Mouse (Mus musculus): Measurements from ENCODE around the gene Iqck. TPM values are rescaled to one million over a fixed set of nuclear protein-coding genes. Genes with fewer than 3 reads are reported as not detected.

The Iqck gene
- polyA plus RNA-seq, 1 experiment, result 1.1 TPM

GRCm38 (mm10) chr7:118889046-118889680 is 33.6 kb downstream of the Iqck start:
- Histone ChIP-seq H3K27me3 (ENCODE audit: control insufficient read depth, insufficient read depth, low read length) (no peaks in the 10 kb centered on the region), H3K27ac (ENCODE audit: control insufficient read depth, insufficient read depth, low read length) (no peak overlapping the region), H3K4me1 (replicated peaks; ENCODE audit: control insufficient read depth, insufficient read depth, low read length) (no peaks in the 10 kb centered on the region), H3K36me3 (ENCODE audit: control insufficient read depth, insufficient read depth, low read length) (no peaks in the 10 kb centered on the region), H3K4me3 (ENCODE audit: control insufficient read depth, insufficient read depth, low read length) (no peak overlapping the region)
- TF ChIP-seq POLR2A (IDR thresholded peaks at IDR 0.05; ENCODE audit: control insufficient read depth, extremely low read depth, insufficient read depth, low read length, poor library complexity) (no peak), CTCF (IDR thresholded peaks at IDR 0.05; ENCODE audit: borderline replicate concordance, control insufficient read depth, extremely low read depth, insufficient read depth, low read length, poor library complexity) (no peak)
- no peak for DNase-seq
- 70% methylated on average over 3 of the region's 3 CpGs for WGBS

GRCm38 (mm10) chr7:118895469-118896450 is 40.2 kb downstream of the Iqck start:
- no peaks in the 10 kb centered on the region for H3K36me3 ChIP-seq (ENCODE audit: control insufficient read depth, insufficient read depth, low read length)
- TF ChIP-seq POLR2A (IDR thresholded peaks at IDR 0.05; ENCODE audit: control insufficient read depth, extremely low read depth, insufficient read depth, low read length, poor library complexity) (no peak), CTCF (IDR thresholded peaks at IDR 0.05; ENCODE audit: borderline replicate concordance, control insufficient read depth, extremely low read depth, insufficient read depth, low read length, poor library complexity) (no peak)
- H3K4me1 ChIP-seq (replicated peaks; ENCODE audit: control insufficient read depth, insufficient read depth, low read length), result peaks cover 3% of the 10 kb centered on the region; the same call in 1 of the 2 replicates
- H3K27ac ChIP-seq (ENCODE audit: control insufficient read depth, insufficient read depth, low read length), result peak overlapping the region; percentile 66; the same call in 1 of the 2 replicates
- H3K4me3 ChIP-seq (ENCODE audit: control insufficient read depth, insufficient read depth, low read length), result no peak overlapping the region
- no peaks in the 10 kb centered on the region for H3K27me3 ChIP-seq (ENCODE audit: control insufficient read depth, insufficient read depth, low read length)
- DNase-seq, result peak; percentile 20
- WGBS, result 46% methylated on average over 10 of the region's 10 CpGs

GRCm38 (mm10) chr7:118898063-118898462 is 42.5 kb downstream of the Iqck start:
- no peak overlapping the region for H3K27ac ChIP-seq (ENCODE audit: control insufficient read depth, insufficient read depth, low read length)
- no peaks in the 10 kb centered on the region for H3K36me3 ChIP-seq (ENCODE audit: control insufficient read depth, insufficient read depth, low read length)
- no peak for DNase-seq
- TF ChIP-seq POLR2A (IDR thresholded peaks at IDR 0.05; ENCODE audit: control insufficient read depth, extremely low read depth, insufficient read depth, low read length, poor library complexity), result no peak
- TF ChIP-seq CTCF (IDR thresholded peaks at IDR 0.05; ENCODE audit: borderline replicate concordance, control insufficient read depth, extremely low read depth, insufficient read depth, low read length, poor library complexity), result no peak
- peaks cover 5% of the 10 kb centered on the region; the same call in 1 of the 2 replicates for H3K4me1 ChIP-seq (replicated peaks; ENCODE audit: control insufficient read depth, insufficient read depth, low read length)
- H3K27me3 ChIP-seq (ENCODE audit: control insufficient read depth, insufficient read depth, low read length), result no peaks in the 10 kb centered on the region
- H3K4me3 ChIP-seq (ENCODE audit: control insufficient read depth, insufficient read depth, low read length), result no peak overlapping the region

GRCm38 (mm10) chr7:118900090-118900489 is 44.5 kb downstream of the Iqck start:
- 88% methylated on average over 2 of the region's 2 CpGs for WGBS
- 0 out of 2 replicates have a peak, but pooled peaks cover 2% of the 10 kb centered on the region for H3K4me1 ChIP-seq (replicated peaks; ENCODE audit: control insufficient read depth, insufficient read depth, low read length)
- no peak for DNase-seq
- H3K4me3 ChIP-seq (ENCODE audit: control insufficient read depth, insufficient read depth, low read length), result no peak overlapping the region
- TF ChIP-seq POLR2A (IDR thresholded peaks at IDR 0.05; ENCODE audit: control insufficient read depth, extremely low read depth, insufficient read depth, low read length, poor library complexity), result no peak
- no peaks in the 10 kb centered on the region for H3K27me3 ChIP-seq (ENCODE audit: control insufficient read depth, insufficient read depth, low read length)
- no peak overlapping the region for H3K27ac ChIP-seq (ENCODE audit: control insufficient read depth, insufficient read depth, low read length)
- H3K36me3 ChIP-seq (ENCODE audit: control insufficient read depth, insufficient read depth, low read length), result no peaks in the 10 kb centered on the region

DNA sequence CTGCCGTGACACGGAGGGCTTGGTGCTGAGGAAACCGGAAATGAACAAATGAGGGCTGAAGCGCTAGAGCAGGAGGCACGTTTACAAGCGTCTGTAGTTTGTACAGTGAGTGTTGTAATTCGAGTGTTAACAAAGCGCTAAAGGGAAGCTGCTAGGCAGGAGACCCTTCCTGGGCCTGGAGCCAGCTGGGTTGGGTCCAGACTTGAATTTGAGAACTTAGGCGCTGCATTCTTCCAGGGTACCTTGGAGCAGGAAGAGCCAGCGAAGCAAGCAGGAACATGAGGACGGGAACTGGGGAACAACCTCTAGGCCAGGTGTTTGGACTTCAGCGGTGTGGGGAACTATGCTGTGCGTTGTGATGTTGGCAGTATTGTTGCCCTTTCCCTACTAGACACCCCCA is 47.4 kb downstream of the Iqck start:
- Histone ChIP-seq H3K4me3 (ENCODE audit: control insufficient read depth, insufficient read depth, low read length) (no peak overlapping the region; the same call in 1 of the 2 replicates), H3K4me1 (replicated peaks; ENCODE audit: control insufficient read depth, insufficient read depth, low read length) (peaks cover 4% of the 10 kb centered on the region; the same call in 1 of the 2 replicates), H3K27ac (ENCODE audit: control insufficient read depth, insufficient read depth, low read length) (peak overlapping the region; percentile 30; the same call in 1 of the 2 replicates), H3K27me3 (ENCODE audit: control insufficient read depth, insufficient read depth, low read length) (no peaks in the 10 kb centered on the region), H3K36me3 (ENCODE audit: control insufficient read depth, insufficient read depth, low read length) (no peaks in the 10 kb centered on the region)
- no peak for DNase-seq
- TF ChIP-seq CTCF (IDR thresholded peaks at IDR 0.05; ENCODE audit: borderline replicate concordance, control insufficient read depth, extremely low read depth, insufficient read depth, low read length, poor library complexity) (no peak), POLR2A (IDR thresholded peaks at IDR 0.05; ENCODE audit: control insufficient read depth, extremely low read depth, insufficient read depth, low read length, poor library complexity) (no peak)
- WGBS, result 60% methylated on average over 13 of the region's 13 CpGs

DNA sequence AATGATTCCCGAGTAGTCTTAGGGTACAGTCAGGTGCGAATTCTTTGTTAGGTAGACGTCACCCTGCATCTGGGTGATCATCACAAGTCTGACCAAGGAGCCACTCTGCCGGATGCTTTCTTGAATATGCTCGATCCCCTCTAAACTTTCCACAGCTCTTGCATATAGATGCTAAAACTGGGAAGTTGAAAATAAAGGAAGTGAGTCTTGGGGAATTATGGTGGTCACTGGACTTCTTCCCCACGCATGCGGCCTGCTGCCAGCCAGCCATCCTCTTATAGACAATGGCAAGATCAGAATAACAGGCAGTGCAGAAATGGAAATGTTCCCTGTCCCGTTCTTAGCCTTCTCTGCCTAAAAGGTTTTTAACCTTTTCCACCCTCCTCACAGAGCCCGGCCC is 48.3 kb downstream of the Iqck start:
- 90% methylated on average over 9 of the region's 9 CpGs for WGBS
- no peak for DNase-seq
- TF ChIP-seq POLR2A (IDR thresholded peaks at IDR 0.05; ENCODE audit: control insufficient read depth, extremely low read depth, insufficient read depth, low read length, poor library complexity) (no peak), CTCF (IDR thresholded peaks at IDR 0.05; ENCODE audit: borderline replicate concordance, control insufficient read depth, extremely low read depth, insufficient read depth, low read length, poor library complexity) (no peak)

More for the DNA sequence above, 48.3 kb downstream of the Iqck start:
- Histone ChIP-seq H3K36me3 (ENCODE audit: control insufficient read depth, insufficient read depth, low read length) (no peaks in the 10 kb centered on the region), H3K27me3 (ENCODE audit: control insufficient read depth, insufficient read depth, low read length) (no peaks in the 10 kb centered on the region), H3K4me3 (ENCODE audit: control insufficient read depth, insufficient read depth, low read length) (no peak overlapping the region), H3K4me1 (replicated peaks; ENCODE audit: control insufficient read depth, insufficient read depth, low read length) (peaks cover 4% of the 10 kb centered on the region; the same call in 1 of the 2 replicates), H3K27ac (ENCODE audit: control insufficient read depth, insufficient read depth, low read length) (no peak overlapping the region)
